Mouse (Mus musculus) retina, embryonic 14.5 days (tissue): ENCODE results near the gene Csnk1d.

Source experiments
- DNase-seq: peaks from one replicate; pipeline ENCODE4 v3.0.0-alpha.2; 2015; ENCODE audit warnings: low spot score

The Csnk1d gene

GRCm38 (mm10) chr11:120990951-120991526 lies at the start of gene Csnk1d:
Gene Csnk1d (minus strand): TSS chr11:120991330.
- DNase-seq = peak; percentile 99

- DNase-seq = no peak
These were observed 48.2 kb upstream of the Csnk1d start, which contains the start of gene Cd7 for GRCm38 (mm10) chr11:121039302-121039701. Gene Cd7 (minus strand): TSS chr11:121039418.

- DNase-seq = no peak
These were observed 47.5 kb upstream of the Csnk1d start for GRCm38 (mm10) chr11:121038366-121039240.

- no peak for DNase-seq
These were observed 42.0 kb upstream of the Csnk1d start for GRCm38 (mm10) chr11:121033118-121033517.

- no peak for DNase-seq
These were observed 36.1 kb upstream of the Csnk1d start for GRCm38 (mm10) chr11:121027259-121027658.

- no peak for DNase-seq
These were observed 33.0 kb upstream of the Csnk1d start for GRCm38 (mm10) chr11:121024163-121024562.

GRCm38 (mm10) chr11:121019501-121019900 lies 28.4 kb upstream of the Csnk1d start:
- DNase-seq = no peak

- peak; percentile 80 for DNase-seq
These were observed 26.6 kb upstream of the Csnk1d start for GRCm38 (mm10) chr11:121017703-121018102.

- no peak for DNase-seq
These were observed 24.3 kb upstream of the Csnk1d start for GRCm38 (mm10) chr11:121015472-121015871.

- DNase-seq = peak; percentile 13
These were observed 23.8 kb upstream of the Csnk1d start for GRCm38 (mm10) chr11:121014896-121015300.

- no peak for DNase-seq
These were observed 22.5 kb upstream of the Csnk1d start for GRCm38 (mm10) chr11:121013656-121014055.

GRCm38 (mm10) chr11:121010044-121010755 lies 19.1 kb upstream of the Csnk1d start:
- no peak for DNase-seq

GRCm38 (mm10) chr11:121006184-121006583 lies 15.1 kb upstream of the Csnk1d start:
- DNase-seq = no peak

- no peak for DNase-seq
These were observed 13.2 kb upstream of the Csnk1d start for GRCm38 (mm10) chr11:121004281-121004680.

- DNase-seq = no peak
These were observed 10.8 kb upstream of the Csnk1d start for GRCm38 (mm10) chr11:121001966-121002365.

GRCm38 (mm10) chr11:120994741-120995140 lies 3.6 kb upstream of the Csnk1d start:
- no peak for DNase-seq

GRCm38 (mm10) chr11:120993586-120993985 lies 2.5 kb upstream of the Csnk1d start:
- DNase-seq = no peak

- no peak for DNase-seq
These were observed 1.9 kb upstream of the Csnk1d start for GRCm38 (mm10) chr11:120993080-120993479.

GRCm38 (mm10) chr11:120991791-120992190 lies 661 bp upstream of the Csnk1d start:
- no peak for DNase-seq

- peak; percentile 46 for DNase-seq
These were observed 876 bp downstream of the Csnk1d start for GRCm38 (mm10) chr11:120990126-120990781.

- DNase-seq = peak; percentile 30
These were observed 1.6 kb downstream of the Csnk1d start for GRCm38 (mm10) chr11:120989523-120989922.

GRCm38 (mm10) chr11:120988410-120988809 lies 2.7 kb downstream of the Csnk1d start:
- DNase-seq = no peak
